Mouse (Mus musculus) bone marrow, adult 2 months (tissue): ENCODE results near the gene Agmo. TPM values are rescaled to one million over a fixed set of nuclear protein-coding genes. Genes with fewer than 3 reads are reported as not detected.

Source experiments
- H3K27ac ChIP-seq: fragments of 200-500 bp; 2 replicates; pipeline ENCODE4 v1.5.1; 2012; ENCODE audit warnings: low read depth, mild to moderate bottlenecking, control low read depth, inconsistent platforms, low read length; ENCODE audit not compliant: control insufficient read depth, poor library complexity, insufficient read depth
- H3K4me1 ChIP-seq: fragments of 200-500 bp; 2 replicates; pipeline ENCODE4 v1.6.1; 2011; ENCODE audit warnings: low read length; ENCODE audit not compliant: control insufficient read depth, insufficient read depth
- H3K4me3 ChIP-seq: fragments of 200-500 bp; replicated peaks from 2 replicates; pipeline ENCODE3; 2011; ENCODE audit warnings: mild to moderate bottlenecking, low read depth, low read length, control low read depth; ENCODE audit not compliant: control insufficient read depth
- CTCF ChIP-seq: fragments of 200-500 bp; IDR thresholded peaks from 2 replicates; pipeline ENCODE4 v1.5.1; 2011; ENCODE audit warnings: low read length, control low read depth; ENCODE audit not compliant: control insufficient read depth, insufficient read depth
- POLR2A ChIP-seq: fragments of 200-500 bp; IDR thresholded peaks from 2 replicates; pipeline ENCODE4 v1.6.1; 2011; ENCODE audit warnings: low read depth, mild to moderate bottlenecking, control low read depth, low read length, borderline replicate concordance; ENCODE audit not compliant: control insufficient read depth
- polyA plus RNA-seq: library from polyadenylated mRNA; stranded (reverse); fragments of >200 nt; gene quantifications from 2 replicates; pipeline ENCODE4 v1.2.4, GENCODE M21; 2011; ENCODE audit warnings: low replicate concordance; ENCODE audit not compliant: missing spikeins, insufficient read depth, insufficient read length

Agmo gene
- polyA plus RNA-seq, 1 experiment: 1.7 TPM

DNA sequence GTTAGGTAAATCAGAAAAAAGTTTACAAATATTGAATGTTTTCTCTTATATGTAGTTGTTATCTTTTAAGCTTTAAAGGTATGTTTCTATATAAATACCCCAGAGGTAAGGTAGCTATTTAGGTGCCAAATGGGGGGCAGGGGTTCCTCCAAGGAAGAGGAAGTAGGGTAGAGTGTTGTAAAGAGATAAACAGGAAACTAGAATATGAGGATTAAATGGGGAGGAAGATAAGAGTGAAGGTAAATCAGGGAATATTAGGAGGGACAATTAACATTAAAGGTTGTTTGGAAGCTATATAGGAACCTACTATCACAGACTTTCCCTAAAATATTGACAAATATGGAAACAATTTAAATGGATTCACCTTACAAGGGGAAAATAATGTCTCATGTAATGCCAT is 382.6 kb downstream of the Agmo start:
- Histone ChIP-seq H3K4me1 (no peaks in the 10 kb centered on the region), H3K4me3 (no peak overlapping the region), H3K27ac (no peak overlapping the region)
- TF ChIP-seq POLR2A (no peak), CTCF (no peak)

Other genes starting within 250 kb of the Agmo start
- gene Meox2, start 133.1 kb upstream of the Agmo start, polyA plus RNA-seq: not detected in 2 replicates